8 mouse cellular contexts compared by ENCODE assay signal in genomic region chr17:24752415-24753394, GRCm38 (mm10). TPM values are rescaled to one million over a fixed set of nuclear protein-coding genes. Genes with fewer than 3 reads are reported as not detected.
A peak's percentile ranks its signal among the peaks of the same experiment; 100 is the strongest.
DNase-seq lines count a peak whose midpoint lies in the region; ATAC-seq and TF ChIP-seq lines count a peak whose summit lies in the region.

Hs3st6 (plus strand) TSS chr17:24752988.

- no peak for TF ChIP-seq POLR2A in kidney, adult 2 months (IDR thresholded peaks at IDR 0.05; ENCODE audit: low read depth, low read length)
- no peak for TF ChIP-seq POLR2A in bone marrow, adult 2 months (IDR thresholded peaks at IDR 0.05; ENCODE audit: borderline replicate concordance, control insufficient read depth, low read depth, low read length)

- H3K27me3 ChIP-seq in kidney, adult 2 months (replicated peaks; ENCODE audit: control insufficient read depth, insufficient read depth, low read length), result 0 out of 2 replicates have a peak, but pooled peaks cover 2% of the 10 kb centered on the region
- peaks cover 64% of the 10 kb centered on the region for H3K27me3 ChIP-seq in hindbrain, embryonic 14.5 days (ENCODE audit: control insufficient read depth, insufficient read depth, low read length)
- peaks cover 59% of the 10 kb centered on the region for H3K27me3 ChIP-seq in liver, embryonic 16.5 days (ENCODE audit: control insufficient read depth, insufficient read depth, low read depth, low read length)
- H3K27me3 ChIP-seq in stomach, embryonic 16.5 days (ENCODE audit: control insufficient read depth, insufficient read depth, low read length), result peaks cover 49% of the 10 kb centered on the region

- peak within 1 kb of the TSS; percentile 75 for H3K4me2 ChIP-seq in hindbrain, embryonic 14.5 days (replicated peaks)
- peak within 1 kb of the TSS; percentile 70 for H3K4me2 ChIP-seq in liver, embryonic 16.5 days (ENCODE audit: low read depth, low read length)
- H3K4me2 ChIP-seq in stomach, embryonic 16.5 days (ENCODE audit: low read depth, low read length), result peak within 1 kb of the TSS; percentile 98

- H3K4me1 ChIP-seq in kidney, adult 2 months (ENCODE audit: control insufficient read depth, insufficient read depth, low read length), result peaks cover 7% of the 10 kb centered on the region; the same call in 1 of the 2 replicates
- H3K4me1 ChIP-seq in bone marrow, adult 2 months (ENCODE audit: control insufficient read depth, insufficient read depth, low read length), result no peaks in the 10 kb centered on the region
- H3K4me1 ChIP-seq in hindbrain, embryonic 14.5 days (replicated peaks; ENCODE audit: control insufficient read depth, insufficient read depth, low read length), result 0 out of 2 replicates have a peak, but pooled peaks cover 10% of the 10 kb centered on the region
- peaks cover 11% of the 10 kb centered on the region for H3K4me1 ChIP-seq in liver, embryonic 16.5 days (ENCODE audit: control insufficient read depth, low read depth, low read length)
- H3K4me1 ChIP-seq in stomach, embryonic 16.5 days (ENCODE audit: control insufficient read depth, insufficient read depth, low read length), result peaks cover 10% of the 10 kb centered on the region; the same call in 1 of the 2 replicates

- H3K36me3 ChIP-seq in kidney, adult 2 months (ENCODE audit: control insufficient read depth, insufficient read depth, low read length), result no peaks in the 10 kb centered on the region
- H3K36me3 ChIP-seq in hindbrain, embryonic 14.5 days (replicated peaks; ENCODE audit: control insufficient read depth, insufficient read depth), result no peaks in the 10 kb centered on the region
- no peaks in the 10 kb centered on the region for H3K36me3 ChIP-seq in liver, embryonic 16.5 days (ENCODE audit: control insufficient read depth, insufficient read depth)
- H3K36me3 ChIP-seq in stomach, embryonic 16.5 days (ENCODE audit: control insufficient read depth, insufficient read depth, low read length), result no peaks in the 10 kb centered on the region

- peak within 1 kb of the TSS; percentile 45; the same call in 1 of the 2 replicates for H3K9ac ChIP-seq in hindbrain, embryonic 14.5 days
- H3K9ac ChIP-seq in liver, embryonic 16.5 days (ENCODE audit: low read depth, low read length), result no peak within 1 kb of the TSS
- peak within 1 kb of the TSS; percentile 60 for H3K9ac ChIP-seq in stomach, embryonic 16.5 days (ENCODE audit: low read length)

- no peak for TF ChIP-seq CTCF in kidney, adult 2 months (conservative IDR thresholded peaks at IDR 0.05; ENCODE audit: insufficient read depth, insufficient read length, low read depth, low read length)
- TF ChIP-seq CTCF in bone marrow, adult 2 months (IDR thresholded peaks at IDR 0.05; ENCODE audit: control insufficient read depth, insufficient read depth, low read length), result no peak

- H3K9me3 ChIP-seq in hindbrain, embryonic 14.5 days (ENCODE audit: control insufficient read depth, low read length), result no peaks in the 10 kb centered on the region
- H3K9me3 ChIP-seq in liver, embryonic 16.5 days (replicated peaks; ENCODE audit: control insufficient read depth, low read length), result no peaks in the 10 kb centered on the region
- no peaks in the 10 kb centered on the region for H3K9me3 ChIP-seq in stomach, embryonic 16.5 days (replicated peaks; ENCODE audit: control insufficient read depth, low read length)

- 1% methylated on average over 82 of the region's 82 CpGs for WGBS in kidney, adult 2 months
- 1% methylated on average over 81 of the region's 82 CpGs for WGBS in bone marrow, adult 2 months
- WGBS in hindbrain, embryonic 14.5 days, result under 1% methylated on average over 54 of the region's 82 CpGs
- WGBS in liver, embryonic 16.5 days (ENCODE audit: insufficient replicate concordance), result 1% methylated on average over 64 of the region's 82 CpGs
- WGBS in stomach, embryonic 16.5 days, result under 1% methylated on average over 73 of the region's 82 CpGs

- H3K4me3 ChIP-seq in kidney, adult 2 months (ENCODE audit: insufficient read depth, low read depth, low read length), result peak within 1 kb of the TSS; percentile 58
- peak within 1 kb of the TSS; percentile 43 for H3K4me3 ChIP-seq in bone marrow, adult 2 months (replicated peaks; ENCODE audit: control insufficient read depth, low read depth, low read length)
- H3K4me3 ChIP-seq in hindbrain, embryonic 14.5 days (replicated peaks; ENCODE audit: low read length), result peak within 1 kb of the TSS; percentile 40
- peak within 1 kb of the TSS; percentile 53 for H3K4me3 ChIP-seq in liver, embryonic 16.5 days (ENCODE audit: low read depth, low read length)
- peak within 1 kb of the TSS; percentile 58 for H3K4me3 ChIP-seq in stomach, embryonic 16.5 days (replicated peaks; ENCODE audit: low read length)

- peak; percentile 59 for DNase-seq in kidney, adult 2 months
- DNase-seq in kidney, adult 9 months, result no peak
- no peak for DNase-seq in hindbrain, embryonic 14.5 days (ENCODE audit: low spot score)
- DNase-seq in layer of hippocampus, postnatal 25 days (ENCODE audit: extremely low spot score in 1 of 2, low spot score in 1 of 2), result no peak

- H3K27ac ChIP-seq in kidney, adult 2 months (ENCODE audit: insufficient read depth, low read depth, low read length), result no peak within 1 kb of the TSS
- H3K27ac ChIP-seq in bone marrow, adult 2 months (ENCODE audit: control insufficient read depth, insufficient read depth, low read depth, low read length, poor library complexity), result no peak within 1 kb of the TSS
- no peak within 1 kb of the TSS for H3K27ac ChIP-seq in hindbrain, embryonic 14.5 days
- H3K27ac ChIP-seq in liver, embryonic 16.5 days (ENCODE audit: low read length), result no peak within 1 kb of the TSS
- no peak within 1 kb of the TSS for H3K27ac ChIP-seq in stomach, embryonic 16.5 days (ENCODE audit: low read length)

- no peak for ATAC-seq in hindbrain, embryonic 14.5 days (ENCODE audit: low FRiP score)
- peak; percentile 79 for ATAC-seq in liver, embryonic 16.5 days (ENCODE audit: low read depth)
- peak; percentile 88 for ATAC-seq in stomach, embryonic 16.5 days (ENCODE audit: insufficient read depth, low FRiP score)
- no peak for ATAC-seq in activated CD4-positive, CD25-positive, alpha-beta regulatory T cell, adult 4 months

RNA-seq across cellular contexts. Expression of gene Hs3st6, which starts in this region (rescaled TPM):
- polyA plus RNA-seq in kidney, adult 2 months (2012; rRNA removed), result 7.4 and 11.9 TPM in 2 replicates
- polyA plus RNA-seq in bone marrow, adult 2 months (2011; ENCODE audit: insufficient read depth, insufficient read length, low replicate concordance, missing spikeins), result 2.2 TPM in 1 of 2 replicates, not detected in the other
- 0.36 TPM in 1 of 2 replicates, not detected in the other for polyA plus RNA-seq in hindbrain, embryonic 14.5 days (2014; fragmentation: Nextera tagmentation; extraction: Ambion mirVana)
- polyA plus RNA-seq in liver, embryonic 16.5 days (2015; fragmentation: Nextera tagmentation; extraction: Ambion mirVana), result 0.24 TPM in 1 of 2 replicates, not detected in the other
- 0.81 and 1.0 TPM in 2 replicates for polyA plus RNA-seq in stomach, embryonic 16.5 days (2015; fragmentation: Nextera tagmentation; extraction: Ambion mirVana)
- not detected for polyA plus RNA-seq in activated CD4-positive, CD25-positive, alpha-beta regulatory T cell, adult 4 months (2017; shearing (Covaris generic))
- total RNA-seq in layer of hippocampus, postnatal 25 days (2021), result under 1 TPM; 0.26 to 0.37 TPM

Comparison
In these comparisons a context has a peak if more than half of its experiments do, and no peak if none do; other contexts are left out.
1. Peak in ATAC-seq, H3K4me3 ChIP-seq and H3K4me2 ChIP-seq in liver, embryonic 16.5 days; RNA of the gene not detected or under 1 TPM.